Mouse (Mus musculus) right cerebral cortex, postnatal 10 days (tissue): ENCODE data around the gene Ttpal.

Source experiments
- DNase-seq, 2 experiments: peaks; one replicate each; pipeline ENCODE4 v3.0.0; 2021; ENCODE audit warnings: low spot score in 2 of 2

Ttpal gene

GRCm38 (mm10) chr2:163661371-163661850 lies 59.3 kb downstream of the Ttpal start:
- DNase-seq, result peak; percentile 67

GRCm38 (mm10) chr2:163662076-163662475 lies 60.0 kb downstream of the Ttpal start:
- DNase-seq, result no peak

GRCm38 (mm10) chr2:163662698-163663221 lies 60.6 kb downstream of the Ttpal start:
- no peak for DNase-seq

GRCm38 (mm10) chr2:163663930-163664329 lies 61.8 kb downstream of the Ttpal start:
- no peak for DNase-seq

GRCm38 (mm10) chr2:163667045-163667444 lies 64.9 kb downstream of the Ttpal start:
- DNase-seq, result no peak
